Mouse (Mus musculus) G1E (cell line): ENCODE results near the gene Cep112. TPM values are rescaled to one million over a fixed set of nuclear protein-coding genes. Genes with fewer than 3 reads are reported as not detected.

Experiments used
- ATAC-seq: 2 replicates; pipeline ENCODE4 v1.8.0; 2016; ENCODE audit warnings: mild to moderate bottlenecking; ENCODE audit not compliant: insufficient number of reproducible peaks, poor library complexity, low FRiP score, severe bottlenecking; ENCODE audit errors: extremely low read depth
- DNase-seq: peaks from one replicate; pipeline ENCODE4 v3.0.0; 2012; ENCODE audit warnings: low spot score
- H3K27me3 ChIP-seq: 2 replicates; pipeline ENCODE4 v1.6.1; 2012; ENCODE audit warnings: mild to moderate bottlenecking, low read length, inconsistent platforms; ENCODE audit not compliant: insufficient read depth
- H3K36me3 ChIP-seq: replicated peaks from 2 replicates; pipeline ENCODE3; 2012; ENCODE audit warnings: mild to moderate bottlenecking, inconsistent platforms
- H3K4me1 ChIP-seq: 2 replicates; pipeline ENCODE4 v1.6.1; 2012; ENCODE audit warnings: low read depth, low read length, inconsistent platforms, mixed read lengths; ENCODE audit not compliant: insufficient read depth
- H3K4me3 ChIP-seq: 2 replicates; pipeline ENCODE4 v1.5.1; 2012; ENCODE audit warnings: low read depth, mild to moderate bottlenecking, inconsistent platforms, low read length, moderate library complexity, mixed read lengths
- H3K9me3 ChIP-seq: replicated peaks from 2 replicates; pipeline ENCODE4 v1.6.1; 2012; ENCODE audit warnings: inconsistent platforms
- CTCF ChIP-seq: IDR thresholded peaks from 2 replicates; pipeline ENCODE4 v1.5.1; 2012; ENCODE audit warnings: low read depth, low read length, inconsistent platforms, mixed read lengths
- GATA1 ChIP-seq: IDR thresholded peaks from 2 replicates; pipeline ENCODE4 v1.6.1; 2012; ENCODE audit warnings: borderline replicate concordance, low read length, inconsistent platforms, mixed read lengths
- GATA2 ChIP-seq: IDR thresholded peaks from 2 replicates; pipeline ENCODE4 v1.6.1; 2012; ENCODE audit warnings: low read depth, low read length, inconsistent platforms, borderline replicate concordance
- POLR2AphosphoS5 ChIP-seq: IDR thresholded peaks from 2 replicates; pipeline ENCODE4 v1.6.1; 2012; ENCODE audit warnings: low read depth, low read length, inconsistent platforms; ENCODE audit not compliant: insufficient replicate concordance
- TAL1 ChIP-seq: conservative IDR thresholded peaks from 2 replicates; pipeline ENCODE4 v1.6.1; 2012; ENCODE audit warnings: low read depth, low read length, inconsistent platforms, mixed read lengths
- polyA plus RNA-seq: library from polyadenylated mRNA; stranded (reverse); fragments of >175 nt; gene quantifications from 2 replicates; pipeline ENCODE4 v1.2.3, GENCODE M21; 2012
- total RNA-seq, 2 experiments: library from RNA; stranded (forward) in 1 of 2; stranded (reverse) in 1 of 2; fragments of 200-1000 nt in 1 of 2; fragments of >200 nt in 1 of 2; fragmentation: Nextera tagmentation in 1 of 2; gene quantifications; 2 replicates each; pipeline ENCODE4 v1.2.3; 2014 to 2017

The Cep112 gene
- total and polyA plus RNA-seq, 3 experiments, result 0.22 TPM; not detected in 2

GRCm38 (mm10) chr11:108655574-108655973 is 230.6 kb downstream of the Cep112 start:
- H3K9me3 ChIP-seq, result peaks cover 13% of the 10 kb centered on the region
- TF ChIP-seq GATA2 (no peak), POLR2AphosphoS5 (no peak), TAL1 (no peak), CTCF (no peak)
- no peak for DNase-seq
- no peak overlapping the region for H3K4me3 ChIP-seq
- no peaks in the 10 kb centered on the region for H3K36me3 ChIP-seq
- ATAC-seq, result no peak
- H3K4me1 ChIP-seq, result no peaks in the 10 kb centered on the region
- H3K27me3 ChIP-seq, result no peaks in the 10 kb centered on the region

- peaks cover 9% of the 10 kb centered on the region; the same call in 1 of the 2 replicates for H3K9me3 ChIP-seq
Measured at GRCm38 (mm10) chr11:108682014-108682413, 257.0 kb downstream of the Cep112 start.

GRCm38 (mm10) chr11:108696563-108696962 is 271.6 kb downstream of the Cep112 start:
- no peaks in the 10 kb centered on the region for H3K36me3 ChIP-seq
- TF ChIP-seq CTCF, result no peak
- TF ChIP-seq POLR2AphosphoS5, result no peak
- TF ChIP-seq GATA2, result no peak
- TF ChIP-seq GATA1, result no peak
- no peak for TF ChIP-seq TAL1
- ATAC-seq (no peak), DNase-seq (no peak)
- peaks cover 3% of the 10 kb centered on the region; the same call in 1 of the 2 replicates for H3K9me3 ChIP-seq
- H3K4me1 ChIP-seq, result no peaks in the 10 kb centered on the region
- H3K4me3 ChIP-seq, result no peak overlapping the region
- H3K27me3 ChIP-seq, result no peaks in the 10 kb centered on the region

More at GRCm38 (mm10) chr11:108682014-108682413, 257.0 kb downstream of the Cep112 start:
- Histone ChIP-seq H3K27me3 (no peaks in the 10 kb centered on the region), H3K4me1 (no peaks in the 10 kb centered on the region), H3K4me3 (no peak overlapping the region), H3K36me3 (no peaks in the 10 kb centered on the region)
- TF ChIP-seq GATA2 (no peak), CTCF (no peak), GATA1 (no peak), POLR2AphosphoS5 (no peak), TAL1 (no peak)
- DNase-seq (no peak), ATAC-seq (no peak)

- ATAC-seq, result no peak
- no peak for DNase-seq
- Histone ChIP-seq H3K4me1 (no peaks in the 10 kb centered on the region), H3K4me3 (no peak overlapping the region), H3K9me3 (peaks cover 43% of the 10 kb centered on the region), H3K36me3 (no peaks in the 10 kb centered on the region), H3K27me3 (no peaks in the 10 kb centered on the region)
- TF ChIP-seq GATA2, result no peak
Measured at GRCm38 (mm10) chr11:108752301-108752700, 327.3 kb downstream of the Cep112 start.

GRCm38 (mm10) chr11:108752765-108753164 is 327.8 kb downstream of the Cep112 start:
- H3K4me3 ChIP-seq, result no peak overlapping the region
- ATAC-seq (no peak), DNase-seq (no peak)
- no peaks in the 10 kb centered on the region for H3K36me3 ChIP-seq
- peaks cover 38% of the 10 kb centered on the region for H3K9me3 ChIP-seq
- TF ChIP-seq GATA1 (no peak), CTCF (no peak), GATA2 (no peak), POLR2AphosphoS5 (no peak), TAL1 (no peak)
- no peaks in the 10 kb centered on the region for H3K27me3 ChIP-seq
- no peaks in the 10 kb centered on the region for H3K4me1 ChIP-seq

GRCm38 (mm10) chr11:108753361-108754240 is 328.6 kb downstream of the Cep112 start:
- ATAC-seq (no peak), DNase-seq (no peak)
- no peak for TF ChIP-seq GATA2
- no peak for TF ChIP-seq POLR2AphosphoS5
- no peak for TF ChIP-seq TAL1
- no peak for TF ChIP-seq GATA1
- TF ChIP-seq CTCF, result no peak

More at GRCm38 (mm10) chr11:108753361-108754240, 328.6 kb downstream of the Cep112 start:
- Histone ChIP-seq H3K27me3 (no peaks in the 10 kb centered on the region), H3K36me3 (no peaks in the 10 kb centered on the region), H3K4me1 (no peaks in the 10 kb centered on the region), H3K9me3 (peaks cover 36% of the 10 kb centered on the region), H3K4me3 (no peak overlapping the region)
